Mouse (Mus musculus) A20 (cell line): Measurements from ENCODE around the gene Atg4c.

Source experiments
- DNase-seq: peaks from one replicate; pipeline ENCODE4 v3.0.0-alpha.2; 2011; ENCODE audit warnings: low read depth, low spot score

Gene Atg4c

DNA sequence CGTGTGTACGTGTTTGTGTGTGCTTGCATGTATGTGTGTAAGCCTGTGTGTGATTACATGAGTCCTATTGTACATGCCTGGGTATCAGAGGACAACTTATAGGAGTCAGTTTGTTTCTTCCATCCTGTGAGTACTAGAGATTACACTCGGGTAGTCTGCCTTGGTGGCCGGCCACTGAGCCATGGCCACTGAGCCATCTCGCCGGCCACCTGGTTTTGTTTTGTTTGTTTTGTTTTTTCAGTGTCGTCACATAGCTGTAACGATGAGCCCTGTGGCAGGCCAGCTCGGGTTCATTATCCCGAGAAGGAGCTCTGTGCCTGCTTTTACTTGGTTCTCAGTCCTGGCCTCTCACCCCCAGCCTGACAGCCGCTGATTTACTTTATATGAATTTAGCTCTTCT, 69.9 kb downstream of the Atg4c start:
- no peak for DNase-seq

DNA sequence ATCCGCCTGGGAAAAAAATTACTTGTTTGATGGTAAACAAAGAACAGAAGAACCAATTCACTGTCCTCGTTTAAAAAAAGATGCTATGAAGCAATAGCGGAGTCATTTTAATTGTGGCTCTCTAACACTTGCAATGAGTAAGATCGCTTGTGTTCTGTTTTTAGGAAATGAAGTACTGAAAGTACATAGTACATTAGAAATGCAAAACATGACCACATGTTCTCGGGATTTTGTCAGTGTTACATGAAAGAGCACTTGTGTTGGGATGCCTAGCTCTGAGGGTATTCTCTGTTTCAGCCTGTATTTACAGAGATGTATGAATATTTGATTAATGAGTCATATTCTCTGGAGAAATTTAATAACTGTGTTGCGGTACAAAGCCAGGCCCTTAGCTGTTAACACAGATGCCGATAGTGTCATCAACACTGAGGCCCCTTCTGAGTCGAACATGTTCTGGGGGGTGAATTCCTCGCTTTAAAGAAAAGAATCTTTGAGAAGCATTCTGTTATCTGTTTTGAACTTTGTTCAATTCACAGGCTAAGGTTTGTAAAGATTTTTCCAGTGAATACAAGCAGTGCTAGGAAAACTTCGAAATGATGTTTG, 73.2 kb downstream of the Atg4c start:
- peak; percentile 19 for DNase-seq

DNA sequence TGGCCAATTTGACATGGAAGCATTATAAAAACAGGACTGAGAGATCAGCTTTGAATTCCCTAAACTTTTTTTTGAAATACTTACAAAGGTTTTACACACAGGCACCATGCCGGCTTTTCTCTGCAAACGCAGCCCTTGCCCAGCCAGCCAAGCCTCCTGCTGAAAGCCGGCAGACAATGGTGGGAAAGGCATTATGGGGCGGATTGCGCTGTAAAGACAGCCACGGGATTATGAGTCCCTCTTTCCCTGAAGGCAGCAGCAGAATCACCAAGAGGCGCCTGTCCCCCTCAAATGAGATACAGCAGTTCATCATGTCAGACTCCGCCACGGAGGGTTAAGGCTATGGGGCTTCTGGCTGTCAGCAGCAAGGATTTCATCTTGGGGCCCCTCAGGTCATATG, 79.1 kb downstream of the Atg4c start:
- DNase-seq = no peak

DNA sequence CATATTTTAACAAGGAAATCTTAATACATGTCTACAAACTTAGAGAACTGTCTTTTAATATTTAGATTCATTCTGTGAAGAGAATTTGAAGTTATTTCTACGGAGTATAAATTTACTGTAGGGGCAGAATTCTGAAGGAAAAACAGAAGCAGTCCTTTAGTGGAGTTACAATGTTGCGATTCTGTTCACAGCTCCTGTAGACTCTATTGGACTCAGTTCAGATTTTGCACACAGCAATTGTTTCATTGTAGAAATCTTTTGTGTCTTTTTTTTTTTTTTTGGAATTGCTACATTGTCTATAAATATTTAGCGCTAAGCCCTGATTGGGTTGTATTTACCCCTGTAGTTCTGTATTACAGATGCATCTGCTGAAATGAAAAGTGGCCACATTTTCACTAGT, 79.7 kb downstream of the Atg4c start:
- no peak for DNase-seq

DNA sequence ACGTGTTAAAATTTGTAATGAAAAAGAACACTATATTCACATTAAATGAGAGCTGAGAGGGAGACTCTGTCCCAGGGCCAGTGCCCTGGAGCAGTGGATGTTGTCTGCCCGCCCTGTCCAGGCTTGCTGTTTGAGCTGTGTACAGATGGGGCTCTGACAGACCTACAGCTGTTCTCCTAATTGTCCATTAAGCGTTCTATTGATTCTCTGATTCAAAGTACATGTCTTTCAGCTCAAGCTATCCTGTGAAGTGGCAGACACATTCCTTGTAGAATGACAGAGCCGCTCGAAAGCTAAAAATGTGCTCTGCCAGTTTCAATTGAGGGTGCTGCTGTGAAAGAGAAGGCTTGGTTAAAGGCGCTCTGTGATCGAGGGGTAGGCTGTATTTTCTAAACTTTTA, 80.2 kb downstream of the Atg4c start:
- no peak for DNase-seq

DNA sequence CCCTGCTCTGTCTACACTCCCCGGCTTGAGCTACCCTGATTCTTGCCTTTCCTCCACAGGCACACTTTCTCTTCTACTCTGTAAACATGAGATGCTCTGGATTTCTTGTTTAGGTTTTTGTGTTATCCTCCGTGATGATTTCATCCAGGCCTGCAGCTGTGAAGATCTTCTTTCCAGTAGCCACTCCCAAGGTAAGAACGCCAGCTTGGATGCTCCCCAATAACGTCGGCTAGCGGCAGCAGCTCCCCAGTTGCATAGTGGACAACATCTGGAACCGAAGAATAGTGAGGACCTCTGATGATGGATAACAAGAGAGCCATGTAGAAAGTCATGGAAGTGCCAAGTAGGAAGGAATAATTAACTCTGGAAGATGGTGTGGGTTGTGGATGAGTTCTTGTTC, 85.1 kb downstream of the Atg4c start:
- DNase-seq = no peak

DNA sequence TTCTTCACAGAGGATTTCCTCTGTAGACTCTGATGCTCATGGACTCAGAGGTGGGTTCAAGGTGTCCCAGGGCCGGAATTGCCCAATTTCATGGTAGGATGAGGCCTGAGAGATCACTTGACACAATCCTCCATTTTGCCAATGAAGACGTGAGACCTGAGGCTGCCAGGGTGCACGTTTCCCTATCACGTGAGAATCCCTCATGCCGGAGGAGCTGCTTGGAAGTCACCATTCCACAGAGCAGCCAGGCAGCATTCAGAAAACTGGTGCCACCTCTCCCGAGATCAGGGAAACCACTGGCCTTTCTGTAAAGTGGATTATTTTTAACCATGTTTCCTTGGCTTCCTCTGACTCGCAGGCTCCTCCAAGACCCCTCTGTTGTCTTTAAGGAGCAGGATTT, 88.0 kb downstream of the Atg4c start:
- DNase-seq = no peak

DNA sequence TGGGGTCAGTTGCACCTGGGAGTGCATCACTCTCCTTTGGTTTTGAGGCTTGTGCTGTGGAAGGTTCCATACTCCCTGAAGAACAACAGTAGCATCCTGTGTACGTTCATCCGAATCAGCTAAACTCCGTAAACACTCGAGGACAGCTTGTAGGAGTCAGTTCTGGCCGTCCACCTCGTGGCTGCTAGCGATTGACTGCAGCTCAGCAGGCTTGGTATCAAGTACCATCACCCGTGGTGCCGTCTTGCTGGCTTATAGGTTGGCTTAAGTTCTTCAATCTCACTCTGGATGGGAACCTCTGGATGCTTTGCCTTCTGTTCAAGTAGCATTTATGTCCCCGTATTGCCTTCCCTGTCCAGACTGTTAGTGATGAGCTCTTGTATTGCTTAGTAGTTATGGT, 95.6 kb downstream of the Atg4c start:
- no peak for DNase-seq

DNA sequence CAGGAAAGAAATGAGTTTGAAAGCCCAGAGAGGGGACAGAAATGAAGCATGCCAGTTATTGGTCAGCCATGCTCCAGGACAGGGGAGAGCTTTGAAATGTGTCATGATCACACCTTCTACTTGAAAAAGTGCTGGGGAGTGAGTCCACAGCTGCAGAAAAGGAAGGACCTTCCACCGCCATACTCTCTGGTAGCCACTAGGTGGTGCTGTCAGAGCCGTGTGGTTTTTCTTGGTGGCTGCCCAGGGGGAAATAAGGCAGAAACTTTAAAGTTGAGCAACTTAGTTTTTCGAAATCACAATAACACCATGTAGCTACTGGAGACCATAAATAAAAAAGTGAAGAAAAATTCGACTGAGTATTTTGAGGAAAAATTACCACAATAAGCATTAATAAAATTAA, 104.9 kb downstream of the Atg4c start:
- peak; percentile 59 for DNase-seq

DNA sequence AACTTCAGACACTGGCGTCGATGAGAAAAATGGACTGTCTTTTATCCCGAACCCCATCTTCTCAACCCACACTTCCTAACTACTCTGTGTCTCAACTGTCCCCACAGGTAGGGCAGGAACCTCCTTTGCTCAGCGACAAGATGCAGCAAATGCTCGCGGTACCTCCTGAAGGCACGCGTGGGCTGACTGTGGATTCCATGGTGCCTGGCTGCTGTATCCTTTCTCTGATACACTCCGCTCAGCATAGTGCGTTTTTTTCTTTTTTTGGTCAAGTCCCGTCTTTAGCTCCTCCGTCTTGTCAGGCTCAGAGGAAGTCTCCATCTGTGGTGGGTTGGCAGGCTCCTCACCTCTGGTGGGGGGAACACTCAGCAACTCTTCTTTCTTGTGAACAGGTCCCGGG, 111.1 kb downstream of the Atg4c start:
- no peak for DNase-seq
